Mouse (Mus musculus) neural tube, embryonic 14.5 days (tissue): Measurements from ENCODE around the gene Mphosph9. TPM values are rescaled to one million over a fixed set of nuclear protein-coding genes. Genes with fewer than 3 reads are reported as not detected.
"Not testable (repeated sequence)": the region's sequence is repeated elsewhere in the genome, so short reads cannot be mapped to it uniquely, and the experiment has no call there.

Source experiments
- ATAC-seq: fragments of 200-750 bp; cut with Nextera tagmentation; 2 replicates; pipeline ENCODE4 v1.8.0; 2017; ENCODE audit warnings: low read depth, mild to moderate bottlenecking, moderate TSS enrichment, moderate library complexity
- H3K27ac ChIP-seq: fragments of 300-500 bp; sonication (generic); 2 replicates; pipeline ENCODE4 v1.5.1; 2014; ENCODE audit warnings: low read depth, mild to moderate bottlenecking, control low read depth, low read length, moderate library complexity, mixed read lengths
- H3K27me3 ChIP-seq: fragments of 300-500 bp; sonication (generic); 2 replicates; pipeline ENCODE4 v1.6.1; 2014; ENCODE audit warnings: low read length; ENCODE audit not compliant: control insufficient read depth, insufficient read depth
- H3K36me3 ChIP-seq: fragments of 300-500 bp; sonication (generic); 2 replicates; pipeline ENCODE4 v1.6.1; 2014; ENCODE audit warnings: low read length, mixed read lengths; ENCODE audit not compliant: control insufficient read depth, insufficient read depth
- H3K4me1 ChIP-seq: fragments of 300-500 bp; sonication (generic); 2 replicates; pipeline ENCODE4 v1.6.1; 2014; ENCODE audit warnings: low read length; ENCODE audit not compliant: control insufficient read depth, insufficient read depth
- H3K4me2 ChIP-seq: fragments of 300-500 bp; sonication (generic); 2 replicates; pipeline ENCODE4 v1.6.1; 2014; ENCODE audit warnings: mild to moderate bottlenecking, low read depth, low read length, control low read depth
- H3K4me3 ChIP-seq: fragments of 300-500 bp; sonication (generic); 2 replicates; pipeline ENCODE4 v1.5.1; 2014; ENCODE audit warnings: low read depth, low read length, control low read depth, mixed read lengths
- H3K9ac ChIP-seq: fragments of 300-500 bp; sonication (generic); replicated peaks from 2 replicates; pipeline ENCODE4 v1.6.1; 2014; ENCODE audit warnings: low read depth, mild to moderate bottlenecking, control low read depth, low read length, mixed read lengths
- H3K9me3 ChIP-seq: fragments of 300-500 bp; sonication (generic); 2 replicates; pipeline ENCODE4 v1.6.1; 2016; ENCODE audit warnings: low read length; ENCODE audit not compliant: control insufficient read depth
- whole genome bisulfite sequencing: fragments of 180-500 bp; shearing (Covaris S2); extraction: QIAGEN DNeasy Blood & Tissue Kit; methylation state at CpG from one replicate; pipeline ENCODE4 v1.1.7; 2014; 5-methylcytosine and 5-hydroxymethylcytosine counted together
- polyA plus RNA-seq: library from polyadenylated mRNA; unstranded; fragments of >200 nt; fragmentation: Nextera tagmentation; extraction: Ambion mirVana; gene quantifications from 2 replicates; pipeline ENCODE4 v1.2.1, GENCODE M21; 2014

The Mphosph9 gene
- polyA plus RNA-seq, 1 experiment from 2014 or later, result 18.8 TPM

DNA sequence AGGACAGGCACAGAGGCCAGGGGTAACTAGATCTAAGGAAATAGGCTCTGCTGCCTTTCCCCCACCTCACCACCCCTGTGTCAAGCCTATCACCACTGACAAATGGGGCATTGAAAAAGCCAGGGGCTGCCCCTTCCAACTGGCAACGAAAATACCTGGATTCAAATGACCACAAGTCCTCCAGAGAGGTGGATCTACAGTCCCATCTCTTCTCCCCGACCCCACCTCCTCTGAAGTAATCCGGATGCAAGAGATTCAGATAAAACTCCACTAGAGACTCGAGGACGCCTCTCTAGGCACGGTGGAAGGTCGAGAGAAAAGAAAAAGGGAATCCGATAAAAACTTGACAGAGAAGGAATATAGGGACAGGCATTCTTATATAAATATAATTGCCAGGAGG is 943 bp downstream of the Mphosph9 start:
- ATAC-seq, result no peak
- Histone ChIP-seq H3K9ac (peak overlapping the region; percentile 64), H3K27me3 (no peaks in the 10 kb centered on the region), H3K4me2 (peak overlapping the region; percentile 84), H3K4me3 (peak overlapping the region; percentile 55), H3K4me1 (peaks cover 11% of the 10 kb centered on the region), H3K36me3 (peaks cover 5% of the 10 kb centered on the region), H3K9me3 (no peaks in the 10 kb centered on the region), H3K27ac (peak overlapping the region; percentile 95)
- 1% methylated on average over 8 of the region's 8 CpGs for WGBS

DNA sequence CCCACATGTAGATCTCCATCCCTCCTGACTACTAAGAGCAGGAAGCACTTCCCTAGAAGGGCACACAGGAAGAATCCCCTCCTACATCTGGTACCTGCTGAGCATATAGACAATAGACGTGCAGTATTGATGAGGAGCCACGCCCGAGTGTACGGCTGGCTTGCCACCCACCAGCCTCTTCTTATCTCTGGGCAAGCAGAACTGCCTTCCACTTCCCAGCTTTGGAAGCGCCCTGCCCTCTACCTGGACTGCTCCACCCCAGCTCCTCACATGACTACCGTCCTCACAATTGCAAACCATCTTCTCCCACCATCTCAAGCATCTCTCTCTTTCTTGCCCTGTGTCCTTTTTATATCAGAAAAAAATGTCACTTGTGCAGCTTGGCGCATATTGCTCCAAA is 10.1 kb downstream of the Mphosph9 start:
- H3K4me3 ChIP-seq, result no peak overlapping the region
- no peaks in the 10 kb centered on the region for H3K4me1 ChIP-seq
- H3K4me2 ChIP-seq, result no peak overlapping the region
- H3K36me3 ChIP-seq, result peaks cover 48% of the 10 kb centered on the region
- no peak overlapping the region for H3K9ac ChIP-seq
- no peak for ATAC-seq
- no peaks in the 10 kb centered on the region for H3K9me3 ChIP-seq
- no peak overlapping the region for H3K27ac ChIP-seq
- no peaks in the 10 kb centered on the region for H3K27me3 ChIP-seq
- WGBS, result 89% methylated on average over 7 of the region's 7 CpGs

DNA sequence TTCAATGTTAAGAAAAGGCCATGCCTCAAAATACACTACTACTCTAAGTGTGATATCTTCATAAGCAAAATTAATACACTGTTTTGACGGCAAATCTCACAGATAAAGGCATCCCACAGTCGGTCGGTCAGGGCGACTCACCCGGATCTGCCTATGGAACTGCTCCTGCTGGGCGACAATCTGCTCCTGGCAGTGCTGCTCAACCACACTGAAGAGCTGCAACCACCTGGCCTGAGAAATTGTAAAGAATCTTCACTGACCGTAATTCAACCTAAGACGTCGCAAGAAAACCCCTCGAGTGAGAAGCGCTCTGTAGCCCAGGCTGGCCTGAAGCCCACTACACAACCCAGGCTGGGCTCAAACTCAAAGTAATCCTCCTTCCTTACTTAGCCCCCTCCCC is 11.8 kb downstream of the Mphosph9 start:
- Histone ChIP-seq H3K4me2 (no peak overlapping the region), H3K36me3 (peaks cover 55% of the 10 kb centered on the region), H3K9ac (no peak overlapping the region), H3K27me3 (no peaks in the 10 kb centered on the region), H3K9me3 (no peaks in the 10 kb centered on the region), H3K27ac (no peak overlapping the region), H3K4me3 (no peak overlapping the region), H3K4me1 (no peaks in the 10 kb centered on the region)
- WGBS, result 93% methylated on average over 11 of the region's 11 CpGs
- ATAC-seq, result no peak

DNA sequence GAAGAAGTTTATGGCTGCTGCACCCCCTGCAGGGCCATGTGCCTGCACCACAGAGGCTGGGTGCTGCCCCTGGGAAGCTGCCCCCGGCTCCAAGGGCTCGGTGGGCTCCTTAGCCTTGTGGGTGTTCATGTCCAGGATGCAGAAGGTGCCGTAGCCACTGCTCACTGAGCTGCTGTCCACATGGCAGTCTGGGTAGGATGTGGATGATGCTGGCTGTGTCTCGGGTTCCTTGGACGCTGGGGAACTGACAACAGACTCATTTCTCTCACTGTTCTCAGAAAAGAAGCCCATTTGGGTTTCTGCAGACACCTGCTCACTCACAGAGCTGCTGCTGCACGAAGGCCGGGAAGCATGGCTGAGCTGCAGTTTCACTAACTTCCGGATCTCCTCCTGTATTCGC is 12.3 kb downstream of the Mphosph9 start:
- WGBS, result 92% methylated on average over 9 of the region's 9 CpGs
- no peaks in the 10 kb centered on the region for H3K9me3 ChIP-seq
- H3K36me3 ChIP-seq, result peaks cover 55% of the 10 kb centered on the region
- no peaks in the 10 kb centered on the region for H3K4me1 ChIP-seq
- H3K4me3 ChIP-seq, result no peak overlapping the region
- H3K27ac ChIP-seq, result no peak overlapping the region
- ATAC-seq, result no peak
- H3K27me3 ChIP-seq, result no peaks in the 10 kb centered on the region
- H3K9ac ChIP-seq, result no peak overlapping the region
- no peak overlapping the region for H3K4me2 ChIP-seq

DNA sequence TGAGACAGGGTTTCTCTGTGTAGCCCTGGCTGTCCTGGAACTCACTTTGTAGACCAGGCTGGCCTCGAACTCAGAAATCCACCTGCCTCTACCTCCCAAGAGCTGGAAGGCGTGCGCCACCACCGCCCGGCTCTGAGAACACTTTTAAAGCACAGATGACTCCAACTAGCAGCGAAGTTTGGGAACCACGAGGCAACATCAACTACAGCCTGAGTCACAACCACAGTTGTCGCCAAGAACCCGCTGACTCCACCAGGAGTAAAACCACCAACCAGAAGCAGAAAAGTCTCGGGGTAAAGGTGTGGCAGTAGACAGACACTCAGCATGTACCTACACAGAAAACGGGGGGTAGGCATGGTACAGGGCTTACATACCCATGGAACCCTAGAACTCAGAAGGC is 17.7 kb downstream of the Mphosph9 start:
- peaks cover 50% of the 10 kb centered on the region for H3K36me3 ChIP-seq

DNA sequence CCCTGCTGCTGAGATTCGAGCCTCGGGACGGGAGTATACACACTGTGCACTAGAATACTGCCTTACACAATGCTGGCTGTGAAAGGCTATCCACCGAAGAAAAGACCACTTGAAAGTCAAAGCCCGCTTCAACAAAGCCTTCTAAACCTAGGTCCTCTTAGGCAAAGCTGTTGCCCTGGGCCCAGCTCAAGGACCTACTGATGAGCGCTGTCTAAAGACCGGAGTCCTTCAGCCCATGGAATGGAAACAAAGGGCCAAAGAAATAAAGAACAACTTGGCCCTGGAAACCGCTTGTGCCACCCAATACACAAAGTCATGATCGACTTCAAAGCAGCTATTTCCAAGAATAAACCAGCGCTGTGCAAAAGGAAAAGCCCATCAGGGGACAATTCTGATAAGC is 18.6 kb downstream of the Mphosph9 start:
- ATAC-seq, result no peak
- no peak overlapping the region for H3K4me2 ChIP-seq
- H3K27me3 ChIP-seq, result no peaks in the 10 kb centered on the region
- no peak overlapping the region for H3K9ac ChIP-seq
- H3K27ac ChIP-seq, result no peak overlapping the region
- WGBS, result 81% methylated on average over 10 of the region's 10 CpGs
- H3K9me3 ChIP-seq, result no peaks in the 10 kb centered on the region
- no peak overlapping the region for H3K4me3 ChIP-seq
- H3K36me3 ChIP-seq, result peaks cover 41% of the 10 kb centered on the region
- H3K4me1 ChIP-seq, result no peaks in the 10 kb centered on the region

More for the DNA sequence above, 17.7 kb downstream of the Mphosph9 start:
- Histone ChIP-seq H3K27ac (no peak overlapping the region), H3K9ac (no peak overlapping the region), H3K4me3 (no peak overlapping the region), H3K4me2 (no peak overlapping the region), H3K27me3 (no peaks in the 10 kb centered on the region), H3K4me1 (no peaks in the 10 kb centered on the region), H3K9me3 (no peaks in the 10 kb centered on the region)
- no peak for ATAC-seq
- WGBS, result 96% methylated on average over 11 of the region's 11 CpGs

DNA sequence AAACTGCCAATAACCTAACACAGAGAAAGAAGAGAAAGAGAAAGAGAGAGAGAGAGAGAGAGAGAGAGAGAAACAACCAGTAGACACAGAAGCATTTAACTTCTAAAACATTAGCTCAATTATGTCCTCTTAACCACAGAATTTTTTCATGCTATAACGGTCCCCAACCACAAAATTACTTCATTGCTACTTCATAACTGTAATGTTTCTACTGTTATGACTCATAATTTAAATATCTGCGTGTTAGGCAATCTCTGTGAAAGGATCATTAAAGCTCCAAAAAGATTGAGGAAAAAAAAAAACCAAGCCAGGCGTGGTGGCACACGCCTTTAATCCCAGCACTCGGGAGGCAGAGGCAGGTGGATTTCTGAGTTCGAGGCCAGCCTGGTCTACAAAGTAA is 24.9 kb downstream of the Mphosph9 start:
- H3K36me3 ChIP-seq, result peaks cover 30% of the 10 kb centered on the region
- not testable (repeated sequence) for H3K9me3 ChIP-seq, ATAC-seq, H3K9ac ChIP-seq, H3K27ac ChIP-seq, H3K4me2 ChIP-seq, H3K4me1 ChIP-seq, H3K4me3 ChIP-seq, H3K27me3 ChIP-seq
- WGBS, result 98% methylated on average over 6 of the region's 6 CpGs

DNA sequence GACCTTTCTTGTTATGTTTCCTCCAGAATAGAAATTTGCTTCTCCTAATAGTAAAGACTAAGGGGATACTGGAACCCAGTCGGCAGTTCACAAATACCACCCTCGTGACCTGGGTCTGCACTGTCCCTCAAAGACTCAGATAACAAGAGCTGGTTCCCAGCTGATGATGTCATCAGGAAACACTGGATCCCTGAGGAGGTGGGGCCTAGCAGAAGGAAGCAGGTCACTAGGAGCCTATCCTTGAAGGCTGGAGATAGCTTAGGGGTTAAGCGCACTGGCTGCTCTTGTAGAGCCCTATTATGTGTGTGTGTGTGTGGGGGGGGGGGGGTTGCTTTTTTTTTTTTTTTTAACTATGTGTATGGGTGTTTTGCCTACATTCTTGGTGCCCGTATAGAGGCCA is 27.6 kb downstream of the Mphosph9 start:
- 70% methylated on average over 4 of the region's 4 CpGs for WGBS

DNA sequence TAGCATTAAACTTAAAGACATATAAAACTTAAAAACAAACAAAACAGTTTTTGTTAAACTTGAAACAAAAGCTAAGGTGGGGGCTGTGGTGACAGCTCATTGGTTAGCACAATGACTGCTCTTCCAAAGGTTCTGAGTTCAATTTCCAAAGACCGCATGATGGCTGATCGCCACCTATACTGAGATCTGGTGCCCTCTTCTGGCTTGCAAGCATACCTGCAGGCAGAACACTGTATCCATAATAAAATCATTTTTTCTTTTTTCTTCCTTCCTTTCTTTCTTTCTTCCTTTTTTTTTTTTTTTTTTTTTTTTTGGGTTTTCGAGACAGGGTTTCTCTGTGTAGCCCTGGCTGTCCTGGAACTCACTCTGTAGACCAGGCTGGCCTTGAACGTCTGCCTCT is 28.5 kb downstream of the Mphosph9 start:
- H3K9me3 ChIP-seq, H3K9ac ChIP-seq, H3K4me1 ChIP-seq, H3K4me2 ChIP-seq, H3K4me3 ChIP-seq, H3K27ac ChIP-seq, H3K27me3 ChIP-seq, ATAC-seq: not testable (repeated sequence)
- WGBS, result 67% methylated on average over 3 of the region's 4 CpGs
- H3K36me3 ChIP-seq, result peaks cover 31% of the 10 kb centered on the region

More for the DNA sequence above, 27.6 kb downstream of the Mphosph9 start:
- Histone ChIP-seq H3K9me3 (no peaks in the 10 kb centered on the region), H3K4me1 (no peaks in the 10 kb centered on the region), H3K4me2 (no peak overlapping the region), H3K9ac (no peak overlapping the region), H3K4me3 (no peak overlapping the region), H3K27ac (no peak overlapping the region), H3K27me3 (no peaks in the 10 kb centered on the region), H3K36me3 (peaks cover 31% of the 10 kb centered on the region)
- no peak for ATAC-seq

DNA sequence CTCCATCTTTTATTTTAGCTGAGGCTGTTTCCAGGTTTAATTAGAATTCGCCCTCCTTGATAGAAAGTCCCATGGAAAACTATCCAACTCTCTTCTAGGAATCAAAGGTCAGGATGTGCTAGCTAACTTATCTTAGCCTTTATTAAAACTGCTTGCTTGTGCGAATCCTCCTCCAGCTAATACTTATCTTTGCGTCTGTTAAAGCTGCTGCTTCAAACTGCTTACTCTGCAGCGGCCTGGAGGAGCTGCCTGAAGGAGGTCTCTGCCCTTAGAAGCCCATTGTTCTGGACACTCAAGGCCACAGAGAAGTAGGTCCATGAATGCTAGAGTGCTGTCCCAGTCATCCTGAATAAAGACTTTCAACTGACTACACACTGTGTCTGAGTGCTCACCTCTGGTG is 31.3 kb downstream of the Mphosph9 start:
- Histone ChIP-seq H3K36me3 (peaks cover 37% of the 10 kb centered on the region), H3K9me3 (no peaks in the 10 kb centered on the region), H3K4me2 (no peak overlapping the region), H3K9ac (no peak overlapping the region), H3K27ac (no peak overlapping the region), H3K27me3 (no peaks in the 10 kb centered on the region), H3K4me3 (no peak overlapping the region), H3K4me1 (no peaks in the 10 kb centered on the region)
- WGBS, result 98% methylated on average over 4 of the region's 4 CpGs
- no peak for ATAC-seq
